Comparison of ENCODE assay signal across 9 mouse cellular contexts in the genomic region with DNA sequence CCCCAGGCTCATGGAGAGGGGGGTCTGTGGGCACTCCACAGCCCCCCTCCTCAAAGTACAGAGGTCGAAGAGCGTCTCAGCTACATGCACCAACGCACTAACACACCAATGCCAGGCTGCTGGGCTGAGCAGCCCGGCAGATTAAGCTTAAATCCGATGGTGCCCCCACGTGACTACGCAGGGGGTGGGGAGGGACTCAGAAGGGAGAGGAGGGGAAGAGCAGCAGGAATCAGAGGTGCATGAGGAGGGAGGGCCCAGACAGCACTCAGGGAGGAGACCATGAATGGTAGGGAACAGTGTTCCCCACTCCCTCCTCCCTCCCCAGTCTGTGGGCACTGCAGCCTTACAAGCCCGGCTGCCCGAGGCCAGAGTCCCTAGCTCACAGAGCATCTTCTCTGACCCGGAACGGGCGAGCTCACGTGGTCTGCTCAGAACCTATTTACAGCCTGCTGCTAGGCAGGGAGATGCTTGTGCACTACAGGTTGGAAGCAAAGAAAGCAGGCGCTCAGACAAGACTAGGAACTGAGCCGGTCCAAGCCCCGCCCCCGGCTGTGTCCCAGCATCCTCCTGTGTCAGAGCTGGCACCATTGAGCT. TPM values are rescaled to one million over a fixed set of nuclear protein-coding genes. Genes with fewer than 3 reads are reported as not detected.
DNase-seq lines count a peak whose midpoint lies in the region; ATAC-seq lines count a peak whose summit lies in the region.
"Had no signal": no experiment of that assay in that cellular context is flagged by ENCODE, and none has a peak within 500 bp of the region (broad histone marks: within the 10 kb centered on the region; RNA-seq: fewer than 3 reads in every experiment).

No protein-coding gene starts in this region.

- no peaks in the 10 kb centered on the region for H3K27me3 ChIP-seq in heart, embryonic 13.5 days (replicated peaks)
- no peaks in the 10 kb centered on the region for H3K27me3 ChIP-seq in embryonic facial prominence, embryonic 13.5 days

- H3K27ac ChIP-seq in heart, embryonic 13.5 days (replicated peaks): peak overlapping the region; percentile 59
- H3K27ac ChIP-seq in embryonic facial prominence, embryonic 13.5 days: peak overlapping the region; percentile 72

- peak overlapping the region; percentile 73 for H3K9ac ChIP-seq in heart, embryonic 13.5 days
- H3K9ac ChIP-seq in embryonic facial prominence, embryonic 13.5 days: peak overlapping the region; percentile 64

- H3K4me1 ChIP-seq in heart, embryonic 13.5 days: peaks cover 22% of the 10 kb centered on the region
- peaks cover 25% of the 10 kb centered on the region for H3K4me1 ChIP-seq in embryonic facial prominence, embryonic 13.5 days

- no peaks in the 10 kb centered on the region for H3K9me3 ChIP-seq in heart, embryonic 13.5 days
- H3K9me3 ChIP-seq in embryonic facial prominence, embryonic 13.5 days: no peaks in the 10 kb centered on the region

- H3K36me3 ChIP-seq in heart, embryonic 13.5 days: peaks cover 36% of the 10 kb centered on the region
- H3K36me3 ChIP-seq in embryonic facial prominence, embryonic 13.5 days: peaks cover 58% of the 10 kb centered on the region

- peak overlapping the region; percentile 24 for H3K4me3 ChIP-seq in heart, embryonic 13.5 days
- H3K4me3 ChIP-seq in embryonic facial prominence, embryonic 13.5 days: peak overlapping the region; percentile 24

- no peak; the same call in 1 of the 2 replicates for ATAC-seq in heart, embryonic 13.5 days (ENCODE audit: extremely low read depth, insufficient number of reproducible peaks, low FRiP score, low TSS enrichment)
- ATAC-seq in embryonic facial prominence, embryonic 13.5 days (ENCODE audit: insufficient number of reproducible peaks, insufficient read depth, low FRiP score, low TSS enrichment, low read depth): 0 out of 2 replicates have a peak, but pooled peaks have one; percentile 6
- ATAC-seq in megakaryocyte progenitor cell, adult 5-6 weeks (replicated peaks; ENCODE audit: poor library complexity): no peak

- DNase-seq in heart, adult 9 months (ENCODE audit: low spot score in 2 of 2): no peak
- peak; percentile 99 for DNase-seq in kidney, adult 11 months
- peak; percentile 62 to 86 for DNase-seq in left cerebral cortex, postnatal 10 days (ENCODE audit: extremely low spot score in 1 of 2, low spot score in 2 of 2)
- peak; percentile 85 for DNase-seq in right cerebral cortex, adult 18-20 months
- no peak for DNase-seq in gastrocnemius, postnatal 25 days

- H3K4me2 ChIP-seq in heart, embryonic 13.5 days: peak overlapping the region; percentile 48
- H3K4me2 ChIP-seq in embryonic facial prominence, embryonic 13.5 days: peak overlapping the region; percentile 50

- intact Hi-C loops in left cerebral cortex, postnatal 10 days (cut with DNase I): no loop called here

- WGBS in heart, embryonic 13.5 days: 34% methylated on average over 17 of the region's 17 CpGs
- 18% methylated on average over 17 of the region's 17 CpGs for WGBS in embryonic facial prominence, embryonic 13.5 days

RNA-seq across cellular contexts. Expression of a gene that starts 6.7 kb away (rescaled TPM):
- polyA plus RNA-seq in heart, embryonic 13.5 days (2015; fragmentation: Nextera tagmentation; extraction: Ambion mirVana): 3.4 and 3.5 TPM in 2 replicates
- 6.1 and 7.8 TPM in 2 replicates for polyA plus RNA-seq in embryonic facial prominence, embryonic 13.5 days (2015; fragmentation: Nextera tagmentation; extraction: Ambion mirVana)
- total RNA-seq in left cerebral cortex, postnatal 10 days (2021): 10 to 100 TPM; 44.5 to 45.2 TPM
- total RNA-seq in gastrocnemius, postnatal 25 days (2021): 1 to 10 TPM; 1.8 to 2.4 TPM
- 1.1 and 3.3 TPM in 2 replicates for total RNA-seq in megakaryocyte progenitor cell, adult 5-6 weeks (2015)
- 5.8 and 6.0 TPM in 2 replicates for total RNA-seq in megakaryocyte progenitor cell, adult 5-6 weeks (2017)

RNA-seq across cellular contexts. Expression of a gene that starts 24.5 kb away (rescaled TPM):
- polyA plus RNA-seq in heart, embryonic 13.5 days (2015; fragmentation: Nextera tagmentation; extraction: Ambion mirVana): 39.7 and 43.7 TPM in 2 replicates
- 76.7 and 83.5 TPM in 2 replicates for polyA plus RNA-seq in embryonic facial prominence, embryonic 13.5 days (2015; fragmentation: Nextera tagmentation; extraction: Ambion mirVana)
- 10 to 100 TPM; 41.8 to 42.9 TPM for total RNA-seq in left cerebral cortex, postnatal 10 days (2021)
- 10 to 100 TPM; 12.6 to 14.5 TPM for total RNA-seq in gastrocnemius, postnatal 25 days (2021)
- 33.5 and 37.1 TPM in 2 replicates for total RNA-seq in megakaryocyte progenitor cell, adult 5-6 weeks (2015)
- 50.4 and 64.3 TPM in 2 replicates for total RNA-seq in megakaryocyte progenitor cell, adult 5-6 weeks (2017)

RNA-seq across cellular contexts. Expression of a gene that starts 34.5 kb away (rescaled TPM):
- polyA plus RNA-seq in heart, embryonic 13.5 days (2015; fragmentation: Nextera tagmentation; extraction: Ambion mirVana): not detected in 2 replicates
- polyA plus RNA-seq in embryonic facial prominence, embryonic 13.5 days (2015; fragmentation: Nextera tagmentation; extraction: Ambion mirVana): 0.22 and 0.32 TPM in 2 replicates
- total RNA-seq in left cerebral cortex, postnatal 10 days (2021): under 1 TPM; 0.17 to 0.59 TPM
- total RNA-seq in gastrocnemius, postnatal 25 days (2021): not detected
- total RNA-seq in megakaryocyte progenitor cell, adult 5-6 weeks (2015): not detected in 2 replicates
- not detected in 2 replicates for total RNA-seq in megakaryocyte progenitor cell, adult 5-6 weeks (2017)
- total RNA-seq: hematopoietic stem cell, adult 5-6 weeks had no signal

RNA-seq across cellular contexts. Expression of a gene that starts 43.4 kb away (rescaled TPM):
- 273 and 299 TPM in 2 replicates for polyA plus RNA-seq in heart, embryonic 13.5 days (2015; fragmentation: Nextera tagmentation; extraction: Ambion mirVana)
- polyA plus RNA-seq in embryonic facial prominence, embryonic 13.5 days (2015; fragmentation: Nextera tagmentation; extraction: Ambion mirVana): 771 and 792 TPM in 2 replicates
- total RNA-seq in left cerebral cortex, postnatal 10 days (2021): 10 to 100 TPM in 1 of 2 experiments, 1 to 10 TPM in 1; 9.3 to 14.8 TPM
- total RNA-seq in gastrocnemius, postnatal 25 days (2021): 10 to 100 TPM; 11.9 to 13.3 TPM
- not detected in 2 replicates for total RNA-seq in megakaryocyte progenitor cell, adult 5-6 weeks (2015)
- not detected in 2 replicates for total RNA-seq in megakaryocyte progenitor cell, adult 5-6 weeks (2017)
- total RNA-seq: hematopoietic stem cell, adult 5-6 weeks had no signal

Comparison
In these comparisons a context has a peak if more than half of its experiments do, and no peak if none do; other contexts are left out.
1. DNase-seq: peak in kidney, adult 11 months (single experiment), left cerebral cortex, postnatal 10 days (2 of 2) and right cerebral cortex, adult 18-20 months (single experiment); none in heart, adult 9 months (0 of 2) and gastrocnemius, postnatal 25 days (single experiment).
2. RNA of a gene that starts 6.7 kb away (total RNA-seq): 44.5 to 45.2 TPM in left cerebral cortex, postnatal 10 days; 1.1 to 6.0 TPM in megakaryocyte progenitor cell, adult 5-6 weeks and 1.8 to 2.4 TPM in gastrocnemius, postnatal 25 days; every median in the first group is over 4 times any median in the second.